In genomic region chr13:113713186-113713585, GRCm38 (mm10) we compare ENCODE assay signal across 23 mouse cellular contexts. TPM values are rescaled to one million over a fixed set of nuclear protein-coding genes. Genes with fewer than 3 reads are reported as not detected.
DNase-seq lines count a peak whose midpoint lies in the region; ATAC-seq lines count a peak whose summit lies in the region.
"Had no signal": no experiment of that assay in that cellular context is flagged by ENCODE, and none has a peak within 500 bp of the region (broad histone marks: within the 10 kb centered on the region; RNA-seq: fewer than 3 reads in every experiment).

No protein-coding gene starts in this region.

- H3K4me3 ChIP-seq in embryonic facial prominence, embryonic 14.5 days (ENCODE audit: low read depth, low read length) = no peak overlapping the region
- no peak overlapping the region for H3K4me3 ChIP-seq in embryonic facial prominence, embryonic 10.5 days
- H3K4me3 ChIP-seq in heart, embryonic 10.5 days = no peak overlapping the region

- no peaks in the 10 kb centered on the region for H3K9me3 ChIP-seq in embryonic facial prominence, embryonic 14.5 days (ENCODE audit: control insufficient read depth, low read length)
- H3K9me3 ChIP-seq in embryonic facial prominence, embryonic 10.5 days = peaks cover 2% of the 10 kb centered on the region; the same call in 1 of the 2 replicates
- no peaks in the 10 kb centered on the region for H3K9me3 ChIP-seq in heart, embryonic 10.5 days
- H3K9me3 ChIP-seq: G1E had no signal

- peaks cover 7% of the 10 kb centered on the region; the same call in 1 of the 2 replicates for H3K4me1 ChIP-seq in embryonic facial prominence, embryonic 14.5 days (ENCODE audit: control insufficient read depth, insufficient read depth, low read length)
- H3K4me1 ChIP-seq in embryonic facial prominence, embryonic 10.5 days = 0 out of 2 replicates have a peak, but pooled peaks cover 4% of the 10 kb centered on the region
- no peaks in the 10 kb centered on the region for H3K4me1 ChIP-seq in heart, embryonic 10.5 days

- no peak overlapping the region for H3K4me2 ChIP-seq in embryonic facial prominence, embryonic 14.5 days (ENCODE audit: low read depth, low read length)

- WGBS in embryonic facial prominence, embryonic 14.5 days = 69% methylated on average over 3 of the region's 3 CpGs
- 82% methylated on average over 3 of the region's 3 CpGs for WGBS in embryonic facial prominence, embryonic 10.5 days
- 91% methylated on average over 3 of the region's 3 CpGs for WGBS in heart, embryonic 10.5 days

- H3K36me3 ChIP-seq in embryonic facial prominence, embryonic 14.5 days (ENCODE audit: control insufficient read depth, insufficient read depth, low read length) = no peaks in the 10 kb centered on the region
- 0 out of 2 replicates have a peak, but pooled peaks cover 2% of the 10 kb centered on the region for H3K36me3 ChIP-seq in embryonic facial prominence, embryonic 10.5 days (replicated peaks)
- H3K36me3 ChIP-seq in heart, embryonic 10.5 days = no peaks in the 10 kb centered on the region
- H3K36me3 ChIP-seq: G1E had no signal

- ATAC-seq in embryonic facial prominence, embryonic 14.5 days (ENCODE audit: low read depth) = 0 out of 2 replicates have a peak, but pooled peaks have one; percentile 33
- ATAC-seq: activated CD4-positive, CD25-positive, alpha-beta regulatory T cell, adult 4 months; CD4-positive, CD25-positive, alpha-beta regulatory T cell, adult 4 months; Patski had no signal

- no peaks in the 10 kb centered on the region; the same call in 1 of the 2 replicates for H3K27me3 ChIP-seq in embryonic facial prominence, embryonic 14.5 days (replicated peaks; ENCODE audit: control insufficient read depth, insufficient read depth, low read length)
- H3K27me3 ChIP-seq in embryonic facial prominence, embryonic 10.5 days (replicated peaks; ENCODE audit: low read depth, poor library complexity, severe bottlenecking) = no peaks in the 10 kb centered on the region
- no peaks in the 10 kb centered on the region for H3K27me3 ChIP-seq in heart, embryonic 10.5 days (ENCODE audit: insufficient read depth, poor library complexity, severe bottlenecking)
- H3K27me3 ChIP-seq: CH12.LX, Patski had no signal

- no peak for DNase-seq in embryonic facial prominence, embryonic 14.5 days (ENCODE audit: low spot score)
- DNase-seq in embryonic facial prominence, embryonic 10.5 days (ENCODE audit: low spot score) = no peak
- peak; percentile 53 for DNase-seq in retina, postnatal 1 day
- DNase-seq in retina, embryonic 14.5 days (ENCODE audit: low spot score) = no peak
- DNase-seq in MN1 (ENCODE audit: low spot score) = peak; percentile 54
- DNase-seq in heart, embryonic 10.5 days (ENCODE audit: low spot score) = no peak
- DNase-seq: adrenal gland, adult 2 months; adrenal gland, adult 8-10 months; adrenal gland, postnatal 10 days; adrenal gland, postnatal 14 days; adrenal gland, postnatal 25 days; adrenal gland, postnatal 36 days; B cell, adult 2 months; cerebellum, adult 11 months; cerebellum, adult 11-12 months; cerebellum, adult 18-20 months; cerebellum, adult 2 months had no signal

- no peak overlapping the region for H3K9ac ChIP-seq in embryonic facial prominence, embryonic 14.5 days (ENCODE audit: low read depth, low read length)

- no peak overlapping the region for H3K27ac ChIP-seq in embryonic facial prominence, embryonic 14.5 days (replicated peaks; ENCODE audit: low read depth, low read length)
- no peak overlapping the region for H3K27ac ChIP-seq in embryonic facial prominence, embryonic 10.5 days (replicated peaks)
- H3K27ac ChIP-seq in heart, embryonic 10.5 days = no peak overlapping the region

RNA-seq across cellular contexts. Expression of gene Hspb3, which starts 49.7 kb away (rescaled TPM):
- 20.2 and 29.3 TPM in 2 replicates for polyA plus RNA-seq in embryonic facial prominence, embryonic 14.5 days (2014; fragmentation: Nextera tagmentation; extraction: Ambion mirVana)
- polyA plus RNA-seq in embryonic facial prominence, embryonic 10.5 days (2016; fragmentation: Nextera tagmentation; extraction: Ambion mirVana) = 0.20 TPM in 1 of 2 replicates, not detected in the other
- 42.9 and 76.4 TPM in 2 replicates for polyA plus RNA-seq in heart, embryonic 10.5 days (2016; fragmentation: Nextera tagmentation; extraction: Ambion mirVana)
- polyA plus RNA-seq: activated CD4-positive, CD25-positive, alpha-beta regulatory T cell, adult 4 months; adrenal gland, adult 2 months; C2C12; CD4-positive, CD25-positive, alpha-beta regulatory T cell, adult 4 months; G1E; Patski had no signal

Comparison
In these comparisons a context has a peak if more than half of its experiments do, and no peak if none do; other contexts are left out.
1. DNase-seq: peak in retina, postnatal 1 day (single experiment) and MN1 (single experiment); none in embryonic facial prominence, embryonic 14.5 days (single experiment), embryonic facial prominence, embryonic 10.5 days (single experiment), retina, embryonic 14.5 days (single experiment) and heart, embryonic 10.5 days (single experiment).
2. RNA of gene Hspb3, which starts 49.7 kb away (polyA plus RNA-seq): 42.9 to 76.4 TPM in heart, embryonic 10.5 days and 20.2 to 29.3 TPM in embryonic facial prominence, embryonic 14.5 days; 0.20 TPM in embryonic facial prominence, embryonic 10.5 days; every median in the first group is over 10 times any median in the second.